23 mouse cellular contexts compared by ENCODE assay signal in genomic region chr8:66034429-66034828, GRCm38 (mm10).
DNase-seq lines count a peak whose midpoint lies in the region; ATAC-seq lines count a peak whose summit lies in the region.
"Had no signal": no experiment of that assay in that cellular context is flagged by ENCODE, and none has a peak within 500 bp of the region (broad histone marks: within the 10 kb centered on the region; RNA-seq: fewer than 3 reads in every experiment).

No protein-coding gene starts in this region.

- no peak overlapping the region for H3K9ac ChIP-seq in midbrain, embryonic 11.5 days (ENCODE audit: low read length)
- H3K9ac ChIP-seq in midbrain, embryonic 14.5 days (replicated peaks; ENCODE audit: low read length) = no peak overlapping the region
- H3K9ac ChIP-seq: embryonic facial prominence, embryonic 12.5 days; forebrain, embryonic 13.5 days; forebrain, embryonic 15.5 days; forebrain, postnatal 0 days had no signal

- no peaks in the 10 kb centered on the region for H3K27me3 ChIP-seq in midbrain, embryonic 11.5 days (ENCODE audit: control insufficient read depth, insufficient read depth, low read length)
- H3K27me3 ChIP-seq in midbrain, embryonic 14.5 days (ENCODE audit: control insufficient read depth, insufficient read depth, low read length) = no peaks in the 10 kb centered on the region
- H3K27me3 ChIP-seq: CH12.LX; embryonic facial prominence, embryonic 12.5 days; forebrain, embryonic 13.5 days; forebrain, embryonic 15.5 days had no signal

- no peak overlapping the region for H3K4me2 ChIP-seq in midbrain, embryonic 11.5 days
- no peak overlapping the region for H3K4me2 ChIP-seq in midbrain, embryonic 14.5 days (ENCODE audit: low read length)
- H3K4me2 ChIP-seq: embryonic facial prominence, embryonic 12.5 days; forebrain, embryonic 13.5 days; forebrain, embryonic 15.5 days had no signal

- WGBS in midbrain, embryonic 11.5 days = 89% methylated on average over 3 of the region's 3 CpGs
- WGBS in midbrain, embryonic 14.5 days = 77% methylated on average over 3 of the region's 3 CpGs

- no peaks in the 10 kb centered on the region for H3K36me3 ChIP-seq in midbrain, embryonic 11.5 days (ENCODE audit: control insufficient read depth, insufficient read depth, low read length)
- no peaks in the 10 kb centered on the region for H3K36me3 ChIP-seq in midbrain, embryonic 14.5 days (ENCODE audit: control insufficient read depth, insufficient read depth, low read length)
- H3K36me3 ChIP-seq: embryonic facial prominence, embryonic 10.5 days; embryonic facial prominence, embryonic 12.5 days; forebrain, embryonic 15.5 days; G1E had no signal

- no peak overlapping the region for H3K4me3 ChIP-seq in midbrain, embryonic 11.5 days (ENCODE audit: low read depth, low read length)
- H3K4me3 ChIP-seq in midbrain, embryonic 14.5 days (replicated peaks; ENCODE audit: low read depth, low read length) = no peak overlapping the region
- H3K4me3 ChIP-seq: embryonic facial prominence, embryonic 10.5 days; embryonic facial prominence, embryonic 12.5 days; forebrain, embryonic 13.5 days; forebrain, embryonic 15.5 days had no signal

- H3K9me3 ChIP-seq in midbrain, embryonic 11.5 days (ENCODE audit: control insufficient read depth, low read length) = no peaks in the 10 kb centered on the region
- 0 out of 2 replicates have a peak, but pooled peaks cover 4% of the 10 kb centered on the region for H3K9me3 ChIP-seq in midbrain, embryonic 14.5 days (ENCODE audit: control insufficient read depth, low read length)
- H3K9me3 ChIP-seq: embryonic facial prominence, embryonic 10.5 days; embryonic facial prominence, embryonic 12.5 days; forebrain, embryonic 13.5 days; forebrain, embryonic 15.5 days; G1E had no signal

- peak; percentile 94 for ATAC-seq in frontal cortex, adult (ENCODE audit: low TSS enrichment)
- no peak for ATAC-seq in midbrain, embryonic 11.5 days (ENCODE audit: low FRiP score)
- ATAC-seq in midbrain, embryonic 14.5 days (ENCODE audit: low FRiP score, low TSS enrichment) = no peak
- ATAC-seq: CD4-positive, CD25-positive, alpha-beta regulatory T cell, adult 4 months; forebrain, postnatal 0 days; Patski had no signal

- no peaks in the 10 kb centered on the region for H3K4me1 ChIP-seq in midbrain, embryonic 11.5 days (ENCODE audit: control insufficient read depth, insufficient read depth, low read length)
- H3K4me1 ChIP-seq in midbrain, embryonic 14.5 days (ENCODE audit: control insufficient read depth, insufficient read depth, low read length) = no peaks in the 10 kb centered on the region
- H3K4me1 ChIP-seq: embryonic facial prominence, embryonic 10.5 days; embryonic facial prominence, embryonic 12.5 days; forebrain, embryonic 13.5 days; forebrain, embryonic 15.5 days had no signal

- H3K27ac ChIP-seq in midbrain, embryonic 11.5 days (ENCODE audit: low read depth, low read length) = no peak overlapping the region
- no peak overlapping the region for H3K27ac ChIP-seq in midbrain, embryonic 14.5 days (replicated peaks; ENCODE audit: low read depth, low read length)
- H3K27ac ChIP-seq: embryonic facial prominence, embryonic 10.5 days; embryonic facial prominence, embryonic 12.5 days; forebrain, embryonic 13.5 days; forebrain, embryonic 15.5 days had no signal

- DNase-seq in frontal cortex, postnatal 10 days (ENCODE audit: low spot score in 2 of 2) = no peak
- peak; percentile 8 for DNase-seq in midbrain, embryonic 11.5 days (ENCODE audit: low spot score, missing footprints)
- no peak for DNase-seq in midbrain, embryonic 14.5 days
- DNase-seq in T-cell, adult 2 months (ENCODE audit: low spot score) = no peak
- DNase-seq: adrenal gland, adult 2 months; adrenal gland, postnatal 10 days; adrenal gland, postnatal 25 days; B cell, adult 2 months; cerebellum, adult 11-12 months; cerebellum, adult 2 months; cerebellum, adult 9-10 months; cerebellum, postnatal 10 days; cerebellum, postnatal 25 days; forebrain, postnatal 0 days had no signal
